Mouse (Mus musculus) layer of hippocampus, postnatal 14 days (tissue): ENCODE data around the gene Nin. TPM values are rescaled to one million over a fixed set of nuclear protein-coding genes. Genes with fewer than 3 reads are reported as not detected.

Source experiments
- DNase-seq, 2 experiments: peaks; one replicate each; pipeline ENCODE4 v3.0.0; 2021 to 2022; ENCODE audit warnings: low spot score in 2 of 2, mixed read lengths in 1 of 2
- total RNA-seq, 2 experiments: library from RNA; stranded (reverse); gene quantifications; 2 replicates each; pipeline ENCODE4 v1.2.3; 2021

Gene Nin
- total RNA-seq, 2 experiments from 2014 or later, result 55.1 to 55.9 TPM

DNA sequence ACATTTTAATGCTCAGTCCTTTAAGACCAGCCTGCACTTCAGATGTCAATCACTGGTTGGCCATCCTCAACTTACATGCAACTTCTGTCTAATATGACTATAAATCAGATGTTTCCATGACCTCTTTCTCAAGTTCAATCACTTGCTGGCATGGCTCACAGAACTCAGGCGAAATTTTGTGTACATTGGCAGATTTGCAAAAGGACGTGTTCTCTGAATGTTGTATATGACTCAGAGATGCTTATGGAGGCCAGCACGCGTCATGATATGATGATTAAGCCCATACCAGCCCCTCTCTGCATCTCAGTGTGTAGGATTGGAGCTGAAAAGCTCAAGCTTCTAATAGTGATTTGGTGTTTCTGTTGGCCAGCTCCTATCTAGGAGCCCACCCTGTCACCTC is 13.1 kb upstream of the Nin start:
- DNase-seq, result no peak

GRCm38 (mm10) chr12:70119552-70119951 is 6.0 kb upstream of the Nin start:
- no peak for DNase-seq

- DNase-seq, result peak; percentile 41 to 82
Measured at GRCm38 (mm10) chr12:70118721-70119345, 5.3 kb upstream of the Nin start.

GRCm38 (mm10) chr12:70117146-70117545 is 3.6 kb upstream of the Nin start:
- DNase-seq, result no peak

DNA sequence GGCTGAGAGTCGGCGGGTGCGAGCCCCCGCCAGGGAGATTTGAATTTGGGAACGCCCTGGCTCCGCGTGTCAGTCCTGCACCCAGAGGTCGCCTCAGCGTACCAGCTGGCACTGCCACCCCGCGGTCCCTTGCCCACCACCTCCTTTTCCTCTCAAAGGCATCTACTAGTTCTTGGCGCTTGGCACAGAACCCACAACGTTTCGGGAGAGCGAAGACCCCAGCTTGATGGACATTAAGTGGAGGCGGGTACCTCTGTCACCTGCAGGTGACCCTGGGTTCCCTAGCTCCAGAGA is 1.5 kb downstream of the Nin start:
- no peak for DNase-seq

- DNase-seq, result peak; percentile 59 to 62
Measured at GRCm38 (mm10) chr12:70111367-70112089, 2.0 kb downstream of the Nin start.

DNA sequence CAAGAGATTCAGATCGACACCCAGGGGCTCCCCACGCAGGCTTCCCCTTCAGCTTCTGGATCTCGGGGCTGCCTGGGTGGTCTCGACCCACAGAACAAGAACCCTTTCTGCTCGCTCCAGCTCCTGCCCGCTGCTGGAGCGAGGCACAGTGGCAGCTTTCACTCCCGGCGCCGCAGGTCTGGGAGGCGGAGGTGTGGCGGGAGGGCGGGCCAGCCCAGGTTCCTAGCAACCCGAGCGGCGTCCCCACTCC is 2.5 kb downstream of the Nin start:
- DNase-seq, result no peak

DNA sequence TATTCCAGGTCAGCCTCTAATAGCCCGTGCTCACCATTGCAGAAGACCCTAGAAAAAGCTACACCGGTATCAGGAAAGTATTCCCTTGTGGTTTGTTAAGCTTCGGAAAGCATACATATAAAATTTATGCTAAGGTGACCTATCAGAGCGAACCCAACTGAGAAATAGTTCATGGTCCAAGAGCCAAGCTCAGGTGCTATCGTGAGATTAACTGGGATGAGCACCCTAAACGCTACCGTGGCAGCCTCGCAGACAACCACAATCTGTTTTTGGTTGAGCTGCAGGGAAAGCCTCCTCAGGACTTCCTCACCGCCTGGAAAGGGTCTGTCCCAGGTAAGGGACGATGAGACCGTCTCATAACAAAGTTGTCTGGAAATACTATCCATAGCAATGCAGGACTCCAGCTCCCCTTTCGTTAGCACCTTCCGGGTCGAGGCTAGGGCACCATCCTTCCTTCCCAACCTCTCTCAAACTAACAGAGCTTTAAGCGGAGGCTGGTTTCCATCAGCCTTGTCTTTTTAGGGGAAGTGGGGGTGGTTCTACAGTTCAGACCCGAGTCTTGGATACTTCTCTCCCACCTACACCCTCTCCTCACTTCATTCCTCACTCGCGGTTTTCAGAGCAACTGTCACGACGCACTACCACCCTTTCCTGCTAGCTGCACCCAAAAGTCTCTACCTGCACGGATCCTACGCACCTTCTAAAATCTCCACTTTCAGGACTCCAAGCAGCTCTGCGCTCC is 3.0 kb downstream of the Nin start:
- DNase-seq, result peak in 1 of 2 experiments; percentile 39

DNA sequence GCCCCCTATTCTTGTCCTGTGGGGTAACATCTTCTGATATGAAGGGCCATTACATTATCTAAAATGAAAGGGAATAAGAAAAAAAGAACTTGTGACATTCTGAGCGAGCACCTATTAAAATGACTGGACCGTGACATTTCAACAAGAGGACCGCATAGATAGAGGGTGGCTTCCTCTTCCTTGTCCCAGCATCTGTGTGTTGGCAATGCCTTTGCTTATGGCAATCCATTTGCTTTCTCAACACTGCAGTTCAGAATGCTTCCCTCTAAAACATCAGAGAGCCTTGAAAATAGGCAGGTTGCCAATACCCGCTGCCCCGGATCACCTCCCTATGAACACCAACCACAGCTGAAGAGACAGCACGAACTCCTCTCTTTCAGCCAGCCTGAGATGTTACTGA is 3.6 kb downstream of the Nin start:
- DNase-seq, result peak in 1 of 2 experiments; percentile 22

DNA sequence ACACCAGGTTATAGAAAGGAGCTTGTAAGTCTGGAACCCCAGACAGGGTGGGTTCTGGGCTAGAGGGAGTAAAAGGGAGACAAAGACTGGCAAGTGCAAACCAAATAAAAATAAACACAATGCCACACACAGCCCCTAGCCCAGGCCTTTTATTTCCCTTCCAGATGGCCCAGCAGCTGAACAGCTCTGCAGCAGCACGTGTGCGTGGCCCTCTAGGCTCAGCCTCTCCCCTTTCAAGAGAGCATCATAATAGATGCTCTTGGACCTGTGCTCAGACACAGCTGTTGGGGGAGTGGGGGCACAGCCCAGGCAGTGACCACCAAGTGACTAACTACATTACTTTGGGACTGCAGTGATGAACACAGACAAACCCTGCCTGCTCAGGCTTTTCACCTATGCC is 5.4 kb downstream of the Nin start:
- DNase-seq, result no peak

DNA sequence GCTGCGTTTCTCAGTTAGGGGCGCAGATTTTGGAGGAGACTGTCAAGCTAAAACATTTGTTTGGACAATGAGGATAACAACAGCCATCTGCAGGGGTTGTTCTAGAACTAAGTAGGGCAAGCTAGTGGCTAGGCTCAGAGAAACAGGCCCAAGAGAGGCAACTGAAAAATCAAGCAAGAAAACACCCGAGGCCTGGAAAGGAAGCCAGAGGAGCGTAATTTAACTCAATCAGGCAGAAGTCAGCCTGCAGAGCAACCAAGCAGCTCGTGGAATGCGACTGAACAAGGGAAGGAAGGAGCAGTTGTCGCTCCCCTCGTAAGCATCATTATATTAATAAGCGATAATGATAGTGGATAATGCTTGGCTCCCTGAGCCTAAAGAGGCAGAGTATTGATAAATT is 7.0 kb downstream of the Nin start:
- no peak for DNase-seq

DNA sequence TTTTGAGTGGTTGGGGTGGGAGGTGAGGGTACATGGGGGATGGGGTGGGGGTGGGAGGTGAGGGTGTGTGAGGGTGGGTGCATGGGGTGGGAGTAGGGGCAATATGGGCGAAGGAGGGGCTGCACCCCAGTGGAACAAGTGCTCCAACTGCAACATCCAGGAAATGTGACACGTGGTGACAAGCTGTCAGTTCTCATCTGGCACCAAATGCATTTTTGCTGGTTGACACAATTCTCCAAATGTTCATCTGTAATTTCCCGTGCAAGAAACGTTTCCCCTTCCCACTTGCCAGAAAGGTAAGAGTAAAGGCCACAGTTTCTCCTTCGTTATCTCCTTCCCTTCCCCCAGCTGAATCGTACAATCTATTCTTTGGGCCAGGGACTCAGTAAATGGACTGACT is 7.6 kb downstream of the Nin start:
- peak; percentile 47 to 65 for DNase-seq

DNA sequence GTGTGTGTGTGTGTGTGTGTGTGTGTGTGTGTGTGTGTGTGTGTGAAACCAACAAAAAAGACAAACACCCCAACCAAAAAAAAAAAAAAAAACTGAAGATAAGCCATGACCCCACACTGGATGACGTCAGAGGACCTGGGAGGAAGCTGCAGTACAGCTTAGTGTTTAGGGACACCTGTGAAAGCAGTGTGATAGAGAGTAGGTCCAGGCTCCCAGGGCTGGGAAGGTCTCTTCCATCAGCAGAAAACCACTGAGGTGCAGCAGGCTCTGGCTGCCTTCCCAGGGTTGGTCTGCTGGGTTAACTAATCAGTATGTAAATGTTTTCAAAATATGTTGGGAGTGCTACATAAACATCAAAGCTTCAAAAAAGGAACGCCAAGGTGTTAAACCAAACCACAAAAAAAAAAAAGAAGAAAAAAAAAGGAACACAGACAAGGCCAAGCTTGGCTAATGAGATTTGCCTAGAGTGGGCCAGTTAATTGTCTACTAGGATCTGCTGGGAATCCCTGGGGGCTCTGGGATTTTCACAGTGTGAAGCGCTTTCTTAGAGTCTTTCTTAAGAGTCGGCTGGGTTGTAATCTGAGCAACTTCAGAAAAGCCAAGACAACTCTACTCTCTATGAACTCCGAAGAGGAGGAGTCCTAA is 8.6 kb downstream of the Nin start:
- DNase-seq, result no peak

- DNase-seq, result no peak
Measured at GRCm38 (mm10) chr12:70104199-70104598, 9.3 kb downstream of the Nin start.

DNA sequence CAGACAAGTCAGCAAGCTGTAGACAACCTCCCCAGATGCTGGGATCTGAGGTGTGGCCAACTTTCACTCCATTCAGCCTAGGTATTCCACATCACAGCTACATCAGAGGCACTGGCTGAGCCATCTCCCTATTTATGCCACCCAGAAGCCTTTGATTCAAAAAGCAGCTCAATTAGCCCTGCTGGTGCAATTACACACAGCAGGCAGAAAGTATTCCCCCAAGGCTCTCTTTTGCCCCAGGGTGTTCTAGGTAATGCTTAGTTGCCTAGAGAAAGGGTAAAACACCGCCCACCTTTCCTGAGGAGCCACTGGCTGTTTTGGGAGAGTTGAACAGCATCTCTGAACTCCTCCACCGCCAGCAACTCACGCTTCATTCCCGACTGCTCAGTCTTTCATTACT is 10.3 kb downstream of the Nin start:
- DNase-seq, result no peak

DNA sequence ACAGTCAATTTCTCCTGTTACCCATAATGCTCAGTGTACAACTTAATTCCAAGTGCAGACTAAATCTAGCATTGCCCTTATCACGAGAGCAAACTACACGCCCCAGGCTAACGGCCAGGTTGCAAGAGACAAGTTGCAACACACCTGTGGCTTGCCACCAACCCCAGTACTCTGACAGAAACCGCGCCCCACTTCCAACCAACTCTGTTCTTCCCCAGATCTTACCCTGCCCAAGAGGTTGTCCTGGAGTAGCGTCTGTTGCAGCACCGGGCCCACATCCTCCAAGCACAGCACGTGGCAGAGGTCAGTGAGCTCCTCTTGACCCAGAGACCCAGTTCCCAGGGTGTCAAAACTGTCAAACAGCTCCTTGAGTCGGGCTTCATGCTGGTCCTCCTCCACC is 11.1 kb downstream of the Nin start:
- DNase-seq, result no peak

- no peak for DNase-seq
Measured at GRCm38 (mm10) chr12:70101823-70102222, 11.7 kb downstream of the Nin start.

DNA sequence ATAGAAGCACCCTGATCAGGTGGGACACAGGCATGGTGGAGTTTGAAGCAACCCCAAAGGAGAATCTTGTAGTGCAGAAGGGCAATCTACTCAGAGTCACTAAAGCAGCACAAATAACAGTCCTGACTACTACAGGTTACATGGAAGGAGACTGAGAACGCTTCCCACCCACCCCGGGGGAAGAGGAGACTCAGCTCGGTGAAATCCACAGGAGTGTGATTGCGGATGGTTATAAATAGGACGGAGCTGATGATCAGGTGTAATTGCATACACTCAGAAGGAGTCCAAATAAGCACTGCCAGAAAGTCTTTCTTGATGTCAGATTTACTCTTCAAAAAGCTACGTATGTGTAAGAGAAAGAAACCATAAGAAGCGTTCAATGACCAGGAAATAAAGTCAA is 15.6 kb downstream of the Nin start:
- no peak for DNase-seq

GRCm38 (mm10) chr12:70097316-70097715 is 16.2 kb downstream of the Nin start:
- DNase-seq, result no peak

DNA sequence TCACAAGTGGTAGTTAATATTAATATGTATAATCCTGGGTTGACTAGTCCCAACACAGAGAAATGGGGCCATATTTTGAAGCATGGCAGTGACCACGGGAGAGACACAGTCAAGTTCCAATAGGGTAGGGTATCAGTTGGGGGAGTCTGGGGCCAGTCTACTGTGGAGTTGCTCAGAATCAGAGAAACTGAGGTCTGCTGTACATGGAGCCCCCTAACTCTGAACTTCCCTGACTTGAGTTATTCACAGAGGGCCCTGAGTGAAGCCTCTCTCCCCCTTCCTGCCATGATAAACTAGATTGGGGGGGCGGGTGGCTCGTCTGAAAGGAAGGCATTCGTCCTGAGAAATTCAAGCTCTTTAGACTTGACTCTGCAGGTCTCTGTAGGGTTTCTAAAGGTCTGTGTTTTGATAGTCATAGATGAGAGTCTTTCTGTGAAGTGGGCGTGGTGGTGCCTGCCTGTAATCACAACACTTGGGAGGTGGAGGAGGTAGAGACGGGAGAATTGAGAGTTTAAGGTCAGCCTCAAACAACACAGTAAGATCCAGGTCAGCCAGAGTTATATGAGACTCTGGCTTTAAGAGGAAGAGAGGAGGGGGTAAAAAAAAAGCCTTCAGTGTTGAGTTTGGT is 20.1 kb downstream of the Nin start:
- DNase-seq, result no peak

GRCm38 (mm10) chr12:70088297-70088696 is 25.2 kb downstream of the Nin start:
- DNase-seq, result no peak

DNA sequence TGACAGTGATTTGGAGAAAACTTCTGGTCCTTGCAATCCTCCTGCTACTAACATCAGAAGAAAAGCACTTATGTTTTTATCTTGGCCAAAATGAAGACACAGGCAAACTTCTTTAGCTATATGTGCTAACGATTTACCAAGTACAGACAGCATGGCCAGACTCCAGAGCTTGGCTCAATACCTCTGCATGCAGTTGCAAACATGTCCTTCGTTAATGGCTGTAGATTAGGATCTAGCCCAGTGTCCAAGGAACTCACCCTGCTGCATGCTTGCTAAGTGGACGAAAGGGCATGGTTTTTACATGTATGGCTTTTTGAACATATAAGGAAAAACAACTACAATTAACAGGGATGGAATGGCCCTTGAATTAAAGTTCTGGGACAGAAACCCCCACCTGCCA is 28.2 kb downstream of the Nin start:
- no peak for DNase-seq
